Mouse (Mus musculus) layer of hippocampus, postnatal 10 days (tissue): ENCODE data around the gene Cyb561a3. TPM values are rescaled to one million over a fixed set of nuclear protein-coding genes. Genes with fewer than 3 reads are reported as not detected.
"Not testable (repeated sequence)": the region's sequence is repeated elsewhere in the genome, so short reads cannot be mapped to it uniquely, and the experiment has no call there.

Source experiments
- DNase-seq, 2 experiments: peaks; one replicate each; pipeline ENCODE4 v3.0.0; 2021; ENCODE audit warnings: low spot score in 2 of 2
- long read RNA-seq: library from polyadenylated mRNA; stranded (forward); transcript quantifications from one replicate; pipeline ENCODE4 v2.0.0, GENCODE M21; 2023
- total RNA-seq, 2 experiments: library from RNA; stranded (reverse); gene quantifications; 2 replicates each; pipeline ENCODE4 v1.2.3; 2021

Cyb561a3 gene
- total RNA-seq = 10 to 100 TPM; 13.6 to 17.3 TPM
- long read RNA-seq, transcript Cyb561a3-201 (7 exons, 1,474 nt) = major isoform, 7 of 27 reads
- long read RNA-seq, partial matches to known transcripts = 1 of 27 reads
- long read RNA-seq, other reads (novel, unspliced or antisense) = 15 of 27 reads

GRCm38 (mm10) chr19:10576690-10577561, at the start of gene Cyb561a3, which contains the start of gene Tmem138:
Gene Cyb561a3 (plus strand): TSS chr19:10577172.
Gene Tmem138 (minus strand): TSS chr19:10577362.
- peak; percentile 91 to 94 for DNase-seq

- no peak for DNase-seq
Observed at GRCm38 (mm10) chr19:10530082-10530481, 46.9 kb upstream of the Cyb561a3 start.

GRCm38 (mm10) chr19:10539454-10539853, 37.5 kb upstream of the Cyb561a3 start:
- no peak for DNase-seq

GRCm38 (mm10) chr19:10555624-10556510, 21.1 kb upstream of the Cyb561a3 start, which contains the start of gene Tmem216:
Gene Tmem216 (minus strand): TSS chr19:10556238.
- peak; percentile 76 to 84 for DNase-seq

- no peak for DNase-seq
Observed at GRCm38 (mm10) chr19:10557001-10557400, 20.0 kb upstream of the Cyb561a3 start.

- no peak for DNase-seq
Observed at GRCm38 (mm10) chr19:10557430-10557829, 19.5 kb upstream of the Cyb561a3 start.

- DNase-seq = not testable (repeated sequence)
Observed at GRCm38 (mm10) chr19:10557837-10558375, 19.1 kb upstream of the Cyb561a3 start.

- DNase-seq = no peak
Observed at GRCm38 (mm10) chr19:10560108-10560507, 16.9 kb upstream of the Cyb561a3 start.

- no peak for DNase-seq
Observed at GRCm38 (mm10) chr19:10561558-10562314, 15.2 kb upstream of the Cyb561a3 start.

GRCm38 (mm10) chr19:10562351-10562750, 14.6 kb upstream of the Cyb561a3 start:
- DNase-seq = no peak

GRCm38 (mm10) chr19:10564278-10564677, 12.7 kb upstream of the Cyb561a3 start:
- DNase-seq = no peak

GRCm38 (mm10) chr19:10565217-10565616, 11.8 kb upstream of the Cyb561a3 start:
- DNase-seq = no peak

GRCm38 (mm10) chr19:10569627-10570026, 7.3 kb upstream of the Cyb561a3 start:
- DNase-seq = no peak

GRCm38 (mm10) chr19:10580102-10580501, 3.1 kb downstream of the Cyb561a3 start:
- no peak for DNase-seq

GRCm38 (mm10) chr19:10580761-10581160, 3.8 kb downstream of the Cyb561a3 start:
- no peak for DNase-seq

- no peak for DNase-seq
Observed at GRCm38 (mm10) chr19:10581984-10582383, 5.0 kb downstream of the Cyb561a3 start.

- DNase-seq = peak; percentile 19 to 34
Observed at GRCm38 (mm10) chr19:10583550-10584146, 6.7 kb downstream of the Cyb561a3 start.

GRCm38 (mm10) chr19:10585112-10585511, 8.1 kb downstream of the Cyb561a3 start:
- DNase-seq = no peak

GRCm38 (mm10) chr19:10587231-10587630, 10.3 kb downstream of the Cyb561a3 start:
- no peak for DNase-seq
